Mouse (Mus musculus) heart, embryonic 16.5 days (tissue): ENCODE measurements around the gene Atxn1. TPM values are rescaled to one million over a fixed set of nuclear protein-coding genes. Genes with fewer than 3 reads are reported as not detected.

Experiments
- ATAC-seq: fragments of 200-750 bp; cut with Nextera tagmentation; replicated peaks from 2 replicates; pipeline ENCODE4 v1.8.0; 2017; ENCODE audit warnings: moderate number of reproducible peaks; ENCODE audit not compliant: insufficient read depth, low FRiP score; ENCODE audit errors: extremely low read depth
- H3K27ac ChIP-seq: fragments of 300-500 bp; sonication (generic); 2 replicates; pipeline ENCODE4 v1.5.1; 2014; ENCODE audit warnings: mild to moderate bottlenecking, low read length, control low read depth, moderate library complexity
- H3K27me3 ChIP-seq: fragments of 300-500 bp; sonication (generic); 2 replicates; pipeline ENCODE4 v1.6.1; 2014; ENCODE audit warnings: low read length, mixed read lengths; ENCODE audit not compliant: control insufficient read depth, insufficient read depth
- H3K36me3 ChIP-seq: fragments of 300-500 bp; sonication (generic); 2 replicates; pipeline ENCODE4 v1.6.1; 2014; ENCODE audit not compliant: control insufficient read depth, insufficient read depth
- H3K4me1 ChIP-seq: fragments of 300-500 bp; sonication (generic); 2 replicates; pipeline ENCODE4 v1.6.1; 2014; ENCODE audit warnings: low read length, mixed read lengths; ENCODE audit not compliant: control insufficient read depth, insufficient read depth
- H3K4me2 ChIP-seq: fragments of 300-500 bp; sonication (generic); 2 replicates; pipeline ENCODE4 v1.6.1; 2014; ENCODE audit warnings: low read depth, mild to moderate bottlenecking, control low read depth, low read length
- H3K4me3 ChIP-seq: fragments of 300-500 bp; sonication (generic); 2 replicates; pipeline ENCODE4 v1.5.1; 2014; ENCODE audit warnings: mild to moderate bottlenecking, control low read depth, low read length
- H3K9ac ChIP-seq: fragments of 300-500 bp; sonication (generic); 2 replicates; pipeline ENCODE4 v1.6.1; 2014; ENCODE audit warnings: low read length, control low read depth
- H3K9me3 ChIP-seq: fragments of 300-500 bp; sonication (generic); replicated peaks from 2 replicates; pipeline ENCODE4 v1.6.1; 2016; ENCODE audit warnings: low read length; ENCODE audit not compliant: control insufficient read depth
- WGBS: fragments of 180-500 bp; shearing (Covaris S2); extraction: QIAGEN DNeasy Blood & Tissue Kit; methylation state at CpG from one replicate; pipeline ENCODE4 v1.1.7; 2014; 5-methylcytosine and 5-hydroxymethylcytosine counted together
- polyA plus RNA-seq: library from polyadenylated mRNA; unstranded; fragments of >200 nt; fragmentation: Nextera tagmentation; extraction: Ambion mirVana; gene quantifications from 2 replicates; pipeline ENCODE4 v1.2.1, GENCODE M21; 2015

Gene Atxn1
- polyA plus RNA-seq, 1 experiment from 2014 or later: 7.2 TPM

- no peak for ATAC-seq
- Histone ChIP-seq H3K4me2 (peak overlapping the region; percentile 45), H3K36me3 (no peaks in the 10 kb centered on the region), H3K27me3 (no peaks in the 10 kb centered on the region), H3K9ac (no peak overlapping the region), H3K4me1 (peaks cover 15% of the 10 kb centered on the region), H3K9me3 (no peaks in the 10 kb centered on the region), H3K4me3 (no peak overlapping the region), H3K27ac (no peak overlapping the region)
- WGBS: 50% methylated on average over 18 of the region's 18 CpGs
These were observed 157.2 kb downstream of the Atxn1 start for GRCm38 (mm10) chr13:45807593-45808043.

- H3K4me1 ChIP-seq: peaks cover 15% of the 10 kb centered on the region
- no peaks in the 10 kb centered on the region for H3K27me3 ChIP-seq
- no peak overlapping the region for H3K4me3 ChIP-seq
- no peak overlapping the region for H3K9ac ChIP-seq
- WGBS: 71% methylated on average over 18 of the region's 18 CpGs
- H3K36me3 ChIP-seq: no peaks in the 10 kb centered on the region
- no peak overlapping the region; the same call in 1 of the 2 replicates for H3K4me2 ChIP-seq
- no peak for ATAC-seq
- no peaks in the 10 kb centered on the region for H3K9me3 ChIP-seq
- H3K27ac ChIP-seq: no peak overlapping the region
These were observed 157.9 kb downstream of the Atxn1 start for GRCm38 (mm10) chr13:45806600-45807525.

DNA sequence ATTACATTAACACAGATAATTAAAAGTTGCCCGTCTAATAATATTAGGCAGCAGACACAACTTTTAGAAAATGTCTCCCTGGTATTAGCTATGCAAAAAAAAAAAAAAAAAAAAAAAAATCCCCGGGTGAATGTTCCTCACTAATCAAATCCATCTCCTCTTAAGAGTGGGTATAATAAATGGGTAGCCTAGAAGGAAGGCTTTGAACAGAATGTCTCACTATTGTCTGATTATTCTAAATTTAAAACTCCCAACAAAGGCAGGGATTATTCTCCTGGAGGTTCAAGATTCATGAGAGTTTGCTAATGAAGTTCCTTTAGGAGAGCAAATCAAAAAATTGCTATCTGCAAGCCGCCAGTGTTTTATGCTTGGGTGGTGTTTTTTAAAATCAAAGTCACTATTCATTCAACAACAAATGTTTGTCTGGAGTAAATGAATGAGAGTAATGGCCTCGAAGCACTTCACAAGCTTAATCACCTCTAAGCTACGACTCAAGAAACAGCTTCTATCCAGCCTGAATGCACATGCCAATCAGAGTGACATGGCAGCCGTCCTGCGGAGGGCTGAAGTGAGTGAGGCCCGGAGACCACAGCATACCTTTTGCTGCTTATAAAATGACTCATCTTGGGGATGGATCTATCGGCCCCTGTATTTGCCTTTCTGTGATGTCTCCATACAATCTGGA lies 158.8 kb downstream of the Atxn1 start:
- H3K27me3 ChIP-seq: no peaks in the 10 kb centered on the region
- H3K9me3 ChIP-seq: no peaks in the 10 kb centered on the region
- ATAC-seq: no peak
- 56% methylated on average over 9 of the region's 9 CpGs for WGBS
- H3K4me1 ChIP-seq: peaks cover 15% of the 10 kb centered on the region
- H3K27ac ChIP-seq: no peak overlapping the region
- no peak overlapping the region for H3K4me3 ChIP-seq
- H3K9ac ChIP-seq: no peak overlapping the region
- no peak overlapping the region for H3K4me2 ChIP-seq
- no peaks in the 10 kb centered on the region for H3K36me3 ChIP-seq

DNA sequence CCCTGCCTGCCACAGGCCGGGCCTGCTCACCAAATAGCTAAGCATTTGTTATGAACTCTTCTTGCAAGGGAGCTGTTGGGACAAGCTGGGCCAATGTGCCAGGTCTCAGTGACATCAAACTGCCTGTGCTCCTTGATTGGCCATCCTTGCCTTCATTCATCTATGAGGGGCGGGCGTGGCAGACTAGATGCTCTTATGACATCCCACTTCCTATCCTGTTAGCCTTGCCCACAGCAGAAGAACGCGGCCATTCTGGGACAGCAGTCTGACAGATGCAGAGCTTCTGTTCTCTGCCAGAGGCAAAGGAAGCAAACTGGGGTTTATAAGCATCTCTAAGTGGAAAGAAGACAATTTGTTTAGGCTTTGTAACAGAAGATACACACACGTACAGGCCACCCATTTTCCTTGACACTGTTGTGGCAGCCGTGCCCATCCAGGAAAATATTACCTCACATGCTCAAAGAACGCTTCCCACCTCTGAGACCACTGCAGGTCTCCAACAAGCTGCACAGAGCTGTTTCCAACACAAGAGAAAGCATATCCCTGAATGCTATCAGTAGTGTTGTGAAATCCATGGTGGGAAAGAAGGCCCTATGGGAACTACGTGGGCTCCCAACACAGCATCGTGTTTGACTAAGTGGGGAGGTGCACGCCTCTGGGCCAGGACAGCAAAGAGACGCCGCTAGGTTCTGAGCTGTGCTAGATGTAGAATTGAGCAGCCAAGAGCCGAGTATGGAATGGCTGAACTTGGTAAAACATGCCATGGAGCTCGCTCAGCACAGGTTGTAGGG lies 162.0 kb downstream of the Atxn1 start:
- Histone ChIP-seq H3K9me3 (no peaks in the 10 kb centered on the region), H3K36me3 (no peaks in the 10 kb centered on the region), H3K9ac (no peak overlapping the region), H3K4me1 (peaks cover 4% of the 10 kb centered on the region; the same call in 1 of the 2 replicates), H3K4me3 (no peak overlapping the region), H3K27me3 (no peaks in the 10 kb centered on the region), H3K4me2 (no peak overlapping the region), H3K27ac (no peak overlapping the region)
- WGBS: 91% methylated on average over 15 of the region's 15 CpGs
- no peak for ATAC-seq

DNA sequence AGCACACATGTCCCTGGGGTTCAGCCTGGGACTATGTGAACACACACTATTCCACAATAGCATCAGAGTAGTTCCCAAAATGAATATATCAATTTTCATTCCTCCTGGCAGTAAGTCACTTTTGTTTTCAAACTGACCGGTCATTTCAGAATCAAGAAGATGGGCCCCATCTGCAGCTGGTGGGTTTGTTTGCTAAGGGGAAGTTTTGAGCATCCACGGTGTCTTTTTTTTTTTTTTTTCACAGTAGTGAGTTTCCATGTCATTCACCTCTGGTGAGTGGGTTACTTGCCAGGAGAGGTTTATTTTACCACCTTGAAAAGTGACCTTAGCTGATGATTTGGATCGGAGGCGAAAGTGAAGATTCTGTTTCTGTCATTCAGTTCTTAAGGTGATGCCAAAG lies 166.6 kb downstream of the Atxn1 start:
- ATAC-seq: no peak
- no peak overlapping the region for H3K27ac ChIP-seq
- no peak overlapping the region for H3K9ac ChIP-seq
- H3K27me3 ChIP-seq: no peaks in the 10 kb centered on the region
- H3K9me3 ChIP-seq: no peaks in the 10 kb centered on the region
- H3K4me1 ChIP-seq: peaks cover 3% of the 10 kb centered on the region; the same call in 1 of the 2 replicates
- no peak overlapping the region for H3K4me2 ChIP-seq
- no peak overlapping the region for H3K4me3 ChIP-seq
- H3K36me3 ChIP-seq: peaks cover 7% of the 10 kb centered on the region
- 83% methylated on average over 4 of the region's 4 CpGs for WGBS

DNA sequence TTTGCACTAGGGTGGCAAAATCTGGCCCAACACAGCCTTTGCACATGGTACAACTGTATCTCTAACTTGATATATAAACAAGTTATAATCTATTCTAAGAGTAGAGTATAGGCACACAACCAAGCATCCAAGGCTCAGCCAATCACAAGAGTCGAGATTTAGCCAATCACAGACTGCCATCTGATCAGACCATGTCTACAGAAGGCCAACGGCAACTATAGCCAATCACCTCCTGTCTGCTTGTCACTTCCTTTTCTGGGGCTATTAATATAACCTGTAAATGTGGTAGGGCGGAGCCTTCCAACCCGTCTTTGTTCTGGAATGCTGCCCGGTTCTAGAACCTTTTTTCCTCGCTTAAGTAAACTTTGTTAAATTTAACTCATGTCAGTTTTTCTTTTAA lies 167.1 kb downstream of the Atxn1 start:
- 57% methylated on average over 6 of the region's 6 CpGs for WGBS
- H3K9me3 ChIP-seq: no peaks in the 10 kb centered on the region

DNA sequence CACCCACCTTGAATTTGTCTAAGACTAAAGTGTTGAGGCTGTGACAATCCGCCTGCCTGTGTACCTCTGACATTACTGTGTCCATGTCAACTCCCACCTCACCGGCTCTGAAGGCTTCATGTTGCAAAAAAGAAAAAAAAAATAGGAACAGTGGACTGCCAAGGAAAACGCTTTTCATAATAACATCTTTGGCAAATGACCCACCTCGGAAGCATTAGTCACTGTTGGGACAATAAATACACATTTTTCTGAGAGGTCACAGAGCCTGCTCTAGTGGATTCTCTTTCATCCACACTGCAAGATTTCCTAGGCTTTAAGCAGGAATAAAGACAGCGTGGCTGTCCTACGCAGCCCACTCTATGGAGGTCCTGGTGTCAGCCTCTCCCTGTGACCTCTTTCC lies 168.5 kb downstream of the Atxn1 start:
- Histone ChIP-seq H3K27me3 (no peaks in the 10 kb centered on the region), H3K4me3 (no peak overlapping the region), H3K4me1 (peaks cover 3% of the 10 kb centered on the region; the same call in 1 of the 2 replicates), H3K9ac (no peak overlapping the region), H3K4me2 (no peak overlapping the region), H3K27ac (0 out of 2 replicates have a peak overlapping the region, but pooled peaks have one; percentile 32), H3K9me3 (no peaks in the 10 kb centered on the region), H3K36me3 (peaks cover 9% of the 10 kb centered on the region)
- ATAC-seq: no peak
- 79% methylated on average over 6 of the region's 6 CpGs for WGBS

More for the DNA sequence above, 167.1 kb downstream of the Atxn1 start:
- no peak overlapping the region for H3K9ac ChIP-seq
- H3K27me3 ChIP-seq: no peaks in the 10 kb centered on the region
- H3K36me3 ChIP-seq: peaks cover 7% of the 10 kb centered on the region
- H3K4me1 ChIP-seq: peaks cover 3% of the 10 kb centered on the region; the same call in 1 of the 2 replicates
- no peak overlapping the region for H3K27ac ChIP-seq
- H3K4me3 ChIP-seq: no peak overlapping the region
- no peak overlapping the region for H3K4me2 ChIP-seq
- no peak; the same call in 1 of the 2 replicates for ATAC-seq

DNA sequence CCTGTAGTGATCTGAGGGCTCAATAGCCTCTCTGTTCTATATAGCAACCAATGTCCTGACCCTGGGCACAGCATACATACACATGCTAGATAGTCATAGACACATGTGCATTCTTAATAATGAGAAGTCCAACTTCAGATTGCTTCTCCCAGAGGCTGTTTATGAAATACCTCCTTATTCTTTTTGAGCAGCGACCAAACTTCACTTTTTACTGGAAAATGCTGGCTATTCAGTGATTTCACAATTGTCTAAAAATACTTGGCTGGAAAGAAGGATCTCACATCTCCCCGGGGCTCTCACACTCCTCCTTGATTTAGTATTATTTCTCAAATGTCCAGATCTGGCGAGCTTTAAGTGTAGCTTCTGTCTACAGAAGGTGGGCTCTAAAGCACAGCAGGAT lies 171.0 kb downstream of the Atxn1 start:
- Histone ChIP-seq H3K27ac (no peak overlapping the region), H3K9me3 (no peaks in the 10 kb centered on the region), H3K36me3 (peaks cover 9% of the 10 kb centered on the region), H3K9ac (no peak overlapping the region), H3K4me3 (no peak overlapping the region), H3K27me3 (no peaks in the 10 kb centered on the region), H3K4me1 (peaks cover 3% of the 10 kb centered on the region; the same call in 1 of the 2 replicates), H3K4me2 (no peak overlapping the region)
- ATAC-seq: no peak
- 80% methylated on average over 3 of the region's 3 CpGs for WGBS
